Mouse (Mus musculus): Measurements from ENCODE around the gene Sar1b. TPM values are rescaled to one million over a fixed set of nuclear protein-coding genes. Genes with fewer than 3 reads are reported as not detected.
"Not testable (repeated sequence)": the region's sequence is repeated elsewhere in the genome, so short reads cannot be mapped to it uniquely, and the experiment has no call there.

Gene Sar1b
- total RNA-seq (2017) = 20.6 and 26.4 TPM in 2 replicates

DNA sequence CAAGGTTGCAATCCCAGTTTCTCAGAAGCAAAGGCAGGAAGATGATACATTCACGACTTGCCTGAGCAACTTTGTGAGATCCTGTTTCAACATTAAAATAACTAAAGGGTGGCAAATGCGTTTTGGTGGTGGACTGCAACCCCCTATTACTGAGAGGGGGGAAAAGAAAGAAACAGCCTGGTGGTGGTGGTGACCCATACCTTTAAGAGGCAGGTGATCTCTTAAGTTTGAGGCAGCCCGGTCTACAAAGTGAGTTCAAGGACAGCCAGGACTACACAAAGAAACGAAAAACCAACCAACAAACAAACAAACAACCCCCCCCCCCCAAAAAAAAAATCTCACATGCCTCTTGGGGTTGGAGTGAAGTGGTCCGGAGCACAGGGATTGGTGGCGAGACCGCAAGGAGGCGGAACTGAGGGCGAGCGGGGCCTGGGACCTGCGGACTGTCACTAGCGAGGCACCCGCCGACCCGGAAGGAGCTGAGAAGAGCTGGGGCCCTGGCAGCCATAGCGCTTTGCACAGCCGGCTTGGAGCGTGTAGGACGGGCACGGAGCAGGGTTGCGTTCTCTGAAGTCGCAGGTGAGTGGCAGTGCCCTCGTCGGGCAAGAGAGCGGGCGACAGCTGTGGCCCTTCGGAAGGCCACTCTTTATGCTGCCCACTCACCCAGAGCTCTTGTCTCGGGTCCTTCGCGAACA, at the start of gene Sar1b, which contains the start of gene Sec24a:
Gene Sar1b (plus strand): TSS at position 475 of the 695 bp plus-strand sequence.
Gene Sec24a (minus strand): TSS at position 422 of the 695 bp plus-strand sequence.
- ATAC-seq (ENCODE audit: extremely low read depth, insufficient number of reproducible peaks, low FRiP score, poor library complexity, severe bottlenecking) = peak; percentile 96

GRCm38 (mm10) chr11:51721066-51721465, 42.4 kb upstream of the Sar1b start:
- no peak for ATAC-seq (ENCODE audit: extremely low read depth, insufficient number of reproducible peaks, low FRiP score, poor library complexity, severe bottlenecking)

DNA sequence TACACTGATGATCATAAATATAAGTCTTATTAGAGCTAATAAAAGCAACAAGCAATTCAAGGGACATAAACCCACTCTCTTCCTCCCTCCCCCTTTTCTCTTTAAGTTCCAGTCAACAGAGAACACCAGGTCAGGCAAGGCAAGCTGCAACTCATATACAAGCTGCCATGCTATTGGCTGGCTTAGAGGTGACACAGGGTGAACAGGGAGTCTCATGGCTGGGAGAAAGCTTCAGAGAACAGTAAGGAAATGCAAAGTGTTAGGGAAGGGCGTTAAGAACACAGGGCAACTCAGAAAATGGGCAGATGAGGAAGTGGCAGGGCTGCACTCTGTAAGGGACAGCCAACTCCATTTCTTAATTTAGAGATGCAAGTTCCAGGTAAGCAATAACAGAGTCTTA, 30.6 kb upstream of the Sar1b start:
- ATAC-seq (ENCODE audit: extremely low read depth, insufficient number of reproducible peaks, low FRiP score, poor library complexity, severe bottlenecking) = no peak

DNA sequence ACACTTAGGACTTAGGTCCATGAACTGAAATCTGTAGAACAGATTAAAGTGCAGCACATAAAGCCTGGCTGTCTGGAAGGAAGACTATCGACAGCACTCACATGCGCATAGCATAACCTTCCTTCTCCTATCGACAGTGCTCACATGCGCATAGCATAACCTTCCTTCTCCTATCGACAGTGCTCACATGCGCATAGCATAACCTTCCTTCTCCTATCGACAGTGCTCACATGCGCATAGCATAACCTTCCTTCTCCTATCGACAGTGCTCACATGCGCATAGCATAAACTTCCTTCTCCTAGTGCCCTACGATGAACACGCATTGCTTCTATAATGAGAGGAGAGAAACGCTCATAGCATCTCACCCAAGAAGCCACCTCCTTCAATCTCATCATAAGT, 29.3 kb upstream of the Sar1b start:
- not testable (repeated sequence) for ATAC-seq (ENCODE audit: extremely low read depth, insufficient number of reproducible peaks, low FRiP score, poor library complexity, severe bottlenecking)

DNA sequence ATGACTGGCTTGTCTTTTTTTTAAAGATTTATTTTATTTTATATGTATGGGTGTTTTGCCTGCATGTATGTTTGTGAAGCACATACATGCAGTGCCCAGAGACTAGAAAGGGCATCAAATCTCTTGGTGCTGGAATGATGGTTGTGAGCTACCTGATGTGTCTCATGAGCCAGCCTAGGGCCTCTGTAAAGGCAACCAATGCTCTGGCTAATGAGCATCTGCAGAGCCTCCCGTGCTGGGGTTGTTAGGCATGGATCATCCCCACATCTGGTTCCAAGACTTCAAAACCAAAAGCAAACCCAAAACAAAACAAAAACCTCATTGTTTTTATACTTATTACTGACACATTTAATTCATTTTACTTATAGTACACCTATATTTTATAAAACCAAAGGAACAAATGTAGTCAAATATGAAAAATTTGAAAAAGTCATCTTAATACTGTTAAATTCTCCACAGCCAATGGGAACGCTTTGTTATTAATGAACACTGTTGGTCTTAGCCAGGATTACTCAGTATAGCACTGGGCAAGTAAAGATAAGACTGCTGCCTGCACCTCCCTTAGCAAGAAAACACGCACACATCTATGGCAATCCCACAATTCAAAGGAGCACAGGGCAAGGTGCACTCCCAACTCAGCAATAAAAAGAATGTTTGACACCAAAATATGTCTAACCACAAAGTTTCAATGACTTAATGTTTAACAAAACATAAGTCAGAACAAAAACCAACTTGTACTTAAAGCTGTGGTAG, 24.7 kb upstream of the Sar1b start:
- ATAC-seq (ENCODE audit: extremely low read depth, insufficient number of reproducible peaks, low FRiP score, poor library complexity, severe bottlenecking) = no peak

- ATAC-seq (ENCODE audit: extremely low read depth, insufficient number of reproducible peaks, low FRiP score, poor library complexity, severe bottlenecking) = no peak
Observed at GRCm38 (mm10) chr11:51740701-51741100, 22.8 kb upstream of the Sar1b start.

- no peak for ATAC-seq (ENCODE audit: extremely low read depth, insufficient number of reproducible peaks, low FRiP score, poor library complexity, severe bottlenecking)
Observed at GRCm38 (mm10) chr11:51746096-51746495, 17.4 kb upstream of the Sar1b start.

- ATAC-seq (ENCODE audit: extremely low read depth, insufficient number of reproducible peaks, low FRiP score, poor library complexity, severe bottlenecking) = not testable (repeated sequence)
Observed at GRCm38 (mm10) chr11:51751623-51752225, 11.8 kb upstream of the Sar1b start.

DNA sequence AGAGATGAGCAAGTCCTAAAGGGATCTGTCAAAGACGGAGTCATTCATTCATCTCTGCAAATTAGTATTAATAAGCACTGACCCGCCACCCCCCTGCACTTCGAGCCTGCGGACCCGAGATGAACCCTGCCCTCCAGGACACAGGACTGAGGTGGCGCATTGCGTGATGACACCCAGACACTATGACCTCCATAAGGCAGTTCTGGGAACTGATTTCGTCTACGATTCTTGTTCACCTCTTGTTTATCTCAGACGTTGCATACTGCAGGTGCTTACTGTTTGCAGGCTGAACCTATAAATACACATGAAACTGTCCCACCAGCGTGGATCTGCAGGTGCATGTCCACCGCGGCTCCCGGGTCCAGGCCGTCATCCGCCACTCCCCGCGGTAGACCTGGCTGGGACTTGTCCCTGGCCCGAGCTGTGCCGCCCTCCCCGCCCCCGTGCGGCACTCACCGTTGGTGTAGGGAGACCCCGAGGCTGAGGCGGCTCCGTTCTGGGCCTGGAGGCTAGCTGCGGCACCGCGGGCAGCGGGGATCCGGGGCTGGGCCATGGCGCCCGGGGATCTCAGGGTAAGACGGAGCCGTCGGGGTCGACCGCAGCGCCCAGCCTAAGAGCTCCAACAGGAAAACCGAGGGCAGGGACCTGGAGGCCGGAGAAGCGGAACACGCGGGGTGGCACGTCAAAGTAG, 7.7 kb upstream of the Sar1b start:
- ATAC-seq (ENCODE audit: extremely low read depth, insufficient number of reproducible peaks, low FRiP score, poor library complexity, severe bottlenecking) = 0 out of 2 replicates have a peak, but pooled peaks have one; percentile 14

DNA sequence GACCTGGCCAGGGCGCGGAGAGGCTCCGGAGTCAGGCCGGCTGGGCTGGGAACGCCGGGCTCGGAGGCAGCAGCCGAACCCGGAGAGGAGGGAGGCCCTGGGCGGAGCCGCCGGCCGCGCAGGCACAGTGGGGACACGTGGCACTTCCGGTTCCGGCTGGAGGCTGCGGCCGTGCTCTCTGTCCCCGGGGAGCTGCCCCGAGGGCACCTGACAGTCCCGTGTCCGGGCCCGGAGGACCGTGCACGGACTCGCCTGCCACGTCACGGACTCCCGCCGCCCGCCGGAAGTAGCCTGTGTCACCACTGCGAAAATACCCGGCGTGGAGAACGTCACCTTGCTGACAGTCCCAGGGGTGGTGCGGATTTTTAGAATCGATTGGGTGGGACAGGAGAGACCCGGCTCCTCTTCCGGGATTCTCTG, 7.1 kb upstream of the Sar1b start:
- peak; percentile 93 for ATAC-seq (ENCODE audit: extremely low read depth, insufficient number of reproducible peaks, low FRiP score, poor library complexity, severe bottlenecking)

DNA sequence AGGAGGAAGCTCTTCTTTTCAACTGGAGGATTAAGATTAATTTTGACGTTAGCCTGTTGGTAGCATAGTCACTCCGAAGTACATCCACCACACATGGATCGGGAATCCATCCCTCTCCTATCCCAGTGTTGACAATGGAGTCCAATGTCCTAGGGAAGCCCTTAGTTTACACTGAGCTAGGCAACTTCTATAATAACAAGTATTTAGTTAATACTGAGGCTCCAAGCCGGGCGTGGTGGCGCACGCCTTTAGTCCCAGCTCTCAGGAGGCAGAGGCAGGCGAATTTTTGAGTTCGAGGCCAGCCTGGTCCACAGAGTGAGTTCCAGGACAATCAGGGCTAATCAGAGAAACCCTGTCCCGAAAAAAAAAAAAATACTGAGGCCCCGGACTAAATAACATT, 6.5 kb upstream of the Sar1b start:
- ATAC-seq (ENCODE audit: extremely low read depth, insufficient number of reproducible peaks, low FRiP score, poor library complexity, severe bottlenecking) = no peak

GRCm38 (mm10) chr11:51757625-51758024, 5.9 kb upstream of the Sar1b start:
- no peak for ATAC-seq (ENCODE audit: extremely low read depth, insufficient number of reproducible peaks, low FRiP score, poor library complexity, severe bottlenecking)

DNA sequence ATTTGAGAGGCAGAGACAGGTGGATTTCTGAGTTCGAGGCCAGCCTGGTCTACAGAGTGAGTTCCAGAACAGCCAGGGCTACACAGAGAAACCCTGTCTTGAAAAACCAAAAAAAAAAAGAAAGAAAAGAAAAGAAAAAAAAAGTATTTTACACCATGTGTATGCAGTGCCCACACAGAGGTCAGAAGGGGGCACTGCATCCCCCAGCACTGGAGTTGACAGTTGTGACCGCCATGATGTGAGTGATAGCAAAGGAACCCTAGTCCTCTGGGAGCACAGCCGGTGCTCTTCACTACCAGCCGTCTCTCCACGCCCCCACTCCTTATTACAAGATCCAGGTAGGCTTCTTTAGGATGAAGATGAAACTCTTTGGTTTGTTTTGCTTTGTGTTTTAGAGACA, 5.3 kb upstream of the Sar1b start:
- not testable (repeated sequence) for ATAC-seq (ENCODE audit: extremely low read depth, insufficient number of reproducible peaks, low FRiP score, poor library complexity, severe bottlenecking)

- no peak for ATAC-seq (ENCODE audit: extremely low read depth, insufficient number of reproducible peaks, low FRiP score, poor library complexity, severe bottlenecking)
Observed at GRCm38 (mm10) chr11:51759251-51759650, 4.2 kb upstream of the Sar1b start.

- no peak for ATAC-seq (ENCODE audit: extremely low read depth, insufficient number of reproducible peaks, low FRiP score, poor library complexity, severe bottlenecking)
Observed at GRCm38 (mm10) chr11:51759941-51760657, 3.4 kb upstream of the Sar1b start.

- ATAC-seq (ENCODE audit: extremely low read depth, insufficient number of reproducible peaks, low FRiP score, poor library complexity, severe bottlenecking) = no peak
Observed at GRCm38 (mm10) chr11:51761241-51761640, 2.2 kb upstream of the Sar1b start.

DNA sequence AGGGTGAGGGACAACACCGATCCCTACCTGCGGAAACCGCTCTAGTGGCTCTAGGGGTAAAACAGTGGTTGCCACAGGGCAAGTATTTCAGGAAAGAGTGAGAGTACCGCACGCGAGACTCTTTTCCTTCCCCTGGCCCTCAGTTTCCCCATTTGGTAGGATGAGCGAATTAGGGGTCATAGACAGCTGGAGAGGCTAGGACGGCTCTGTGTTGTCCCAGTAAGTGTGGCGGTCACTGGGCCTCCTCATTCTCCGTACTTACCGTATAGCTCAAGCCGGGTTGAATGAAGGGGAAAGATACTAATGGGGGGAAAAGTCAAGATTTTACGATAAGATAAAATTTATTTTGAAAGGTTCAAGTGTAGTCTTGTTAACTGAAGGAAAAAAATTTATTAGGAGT, 468 bp downstream of the Sar1b start:
- ATAC-seq (ENCODE audit: extremely low read depth, insufficient number of reproducible peaks, low FRiP score, poor library complexity, severe bottlenecking) = no peak

- no peak for ATAC-seq (ENCODE audit: extremely low read depth, insufficient number of reproducible peaks, low FRiP score, poor library complexity, severe bottlenecking)
Observed at GRCm38 (mm10) chr11:51764816-51765215, 1.3 kb downstream of the Sar1b start.
